Mouse (Mus musculus): ENCODE data around the gene Serinc5. TPM values are rescaled to one million over a fixed set of nuclear protein-coding genes. Genes with fewer than 3 reads are reported as not detected.
A peak's percentile ranks its signal among the peaks of the same experiment; 100 is the strongest.

Serinc5 gene
- polyA plus RNA-seq, 1 experiment from 2014 or later, result 9.4 TPM

- Histone ChIP-seq H3K4me2 (no peak overlapping the region), H3K27ac (replicated peaks) (no peak overlapping the region), H3K9me3 (no peaks in the 10 kb centered on the region), H3K4me3 (no peak overlapping the region), H3K9ac (no peak overlapping the region), H3K27me3 (replicated peaks) (no peaks in the 10 kb centered on the region), H3K36me3 (peaks cover 37% of the 10 kb centered on the region), H3K4me1 (no peaks in the 10 kb centered on the region)
- no peak for ATAC-seq (ENCODE audit: extremely low read depth, insufficient number of reproducible peaks, low FRiP score, low TSS enrichment)
- WGBS, result 73% methylated on average over 2 of the region's 2 CpGs
These were observed 97.0 kb downstream of the Serinc5 start for GRCm38 (mm10) chr13:92707941-92708340.

- Histone ChIP-seq H3K27ac (replicated peaks) (no peak overlapping the region), H3K4me3 (no peak overlapping the region), H3K36me3 (peaks cover 33% of the 10 kb centered on the region), H3K27me3 (replicated peaks) (no peaks in the 10 kb centered on the region), H3K9me3 (no peaks in the 10 kb centered on the region), H3K4me2 (no peak overlapping the region), H3K9ac (no peak overlapping the region), H3K4me1 (no peaks in the 10 kb centered on the region)
- 79% methylated on average over 1 of the region's 1 CpGs for WGBS
- no peak for ATAC-seq (ENCODE audit: extremely low read depth, insufficient number of reproducible peaks, low FRiP score, low TSS enrichment)
These were observed 97.6 kb downstream of the Serinc5 start for GRCm38 (mm10) chr13:92708466-92708865.

GRCm38 (mm10) chr13:92709535-92709934 lies 98.6 kb downstream of the Serinc5 start:
- no peaks in the 10 kb centered on the region for H3K4me1 ChIP-seq
- no peak overlapping the region for H3K4me2 ChIP-seq
- ATAC-seq (ENCODE audit: extremely low read depth, insufficient number of reproducible peaks, low FRiP score, low TSS enrichment), result no peak
- H3K9me3 ChIP-seq, result no peaks in the 10 kb centered on the region
- H3K27ac ChIP-seq (replicated peaks), result no peak overlapping the region
- no peak overlapping the region for H3K9ac ChIP-seq
- no peak overlapping the region for H3K4me3 ChIP-seq
- H3K36me3 ChIP-seq, result peaks cover 33% of the 10 kb centered on the region
- no peaks in the 10 kb centered on the region for H3K27me3 ChIP-seq (replicated peaks)
- 56% methylated on average over 3 of the region's 3 CpGs for WGBS

GRCm38 (mm10) chr13:92710361-92710760 lies 99.5 kb downstream of the Serinc5 start:
- Histone ChIP-seq H3K9me3 (no peaks in the 10 kb centered on the region), H3K9ac (no peak overlapping the region), H3K36me3 (peaks cover 33% of the 10 kb centered on the region), H3K27me3 (replicated peaks) (no peaks in the 10 kb centered on the region), H3K27ac (replicated peaks) (no peak overlapping the region), H3K4me1 (no peaks in the 10 kb centered on the region), H3K4me2 (no peak overlapping the region), H3K4me3 (no peak overlapping the region)
- no peak for ATAC-seq (ENCODE audit: extremely low read depth, insufficient number of reproducible peaks, low FRiP score, low TSS enrichment)
- 48% methylated on average over 1 of the region's 1 CpGs for WGBS

- WGBS, result 84% methylated on average over 1 of the region's 1 CpGs
- no peak overlapping the region for H3K4me3 ChIP-seq
- peaks cover 23% of the 10 kb centered on the region for H3K36me3 ChIP-seq
- no peak overlapping the region for H3K4me2 ChIP-seq
- no peak for ATAC-seq (ENCODE audit: extremely low read depth, insufficient number of reproducible peaks, low FRiP score, low TSS enrichment)
- no peaks in the 10 kb centered on the region for H3K9me3 ChIP-seq
- no peaks in the 10 kb centered on the region for H3K27me3 ChIP-seq (replicated peaks)
- H3K27ac ChIP-seq (replicated peaks), result no peak overlapping the region
- no peak overlapping the region for H3K9ac ChIP-seq
- no peaks in the 10 kb centered on the region for H3K4me1 ChIP-seq
These were observed 100.9 kb downstream of the Serinc5 start for GRCm38 (mm10) chr13:92711821-92712220.

- Histone ChIP-seq H3K9ac (no peak overlapping the region), H3K36me3 (peaks cover 19% of the 10 kb centered on the region), H3K9me3 (no peaks in the 10 kb centered on the region), H3K27ac (replicated peaks) (no peak overlapping the region), H3K4me1 (no peaks in the 10 kb centered on the region), H3K27me3 (replicated peaks) (no peaks in the 10 kb centered on the region), H3K4me2 (no peak overlapping the region), H3K4me3 (no peak overlapping the region)
- WGBS, result 75% methylated on average over 4 of the region's 4 CpGs
- ATAC-seq (ENCODE audit: extremely low read depth, insufficient number of reproducible peaks, low FRiP score, low TSS enrichment), result no peak
These were observed 101.7 kb downstream of the Serinc5 start for GRCm38 (mm10) chr13:92712619-92713018.

GRCm38 (mm10) chr13:92717851-92718665 lies 107.2 kb downstream of the Serinc5 start:
- H3K9ac ChIP-seq, result no peak overlapping the region
- H3K9me3 ChIP-seq, result no peaks in the 10 kb centered on the region
- H3K27me3 ChIP-seq (replicated peaks), result no peaks in the 10 kb centered on the region
- 86% methylated on average over 3 of the region's 3 CpGs for WGBS
- no peaks in the 10 kb centered on the region for H3K36me3 ChIP-seq
- H3K4me2 ChIP-seq, result no peak overlapping the region
- no peaks in the 10 kb centered on the region for H3K4me1 ChIP-seq
- ATAC-seq (ENCODE audit: extremely low read depth, insufficient number of reproducible peaks, low FRiP score, low TSS enrichment), result no peak
- H3K4me3 ChIP-seq, result no peak overlapping the region
- H3K27ac ChIP-seq (replicated peaks), result no peak overlapping the region

- Histone ChIP-seq H3K4me3 (no peak overlapping the region), H3K4me2 (no peak overlapping the region), H3K27me3 (replicated peaks) (no peaks in the 10 kb centered on the region), H3K27ac (replicated peaks) (no peak overlapping the region), H3K4me1 (no peaks in the 10 kb centered on the region), H3K36me3 (no peaks in the 10 kb centered on the region), H3K9ac (no peak overlapping the region), H3K9me3 (no peaks in the 10 kb centered on the region)
- no peak for ATAC-seq (ENCODE audit: extremely low read depth, insufficient number of reproducible peaks, low FRiP score, low TSS enrichment)
- 73% methylated on average over 4 of the region's 4 CpGs for WGBS
These were observed 110.1 kb downstream of the Serinc5 start for GRCm38 (mm10) chr13:92721006-92721405.

- Histone ChIP-seq H3K36me3 (no peaks in the 10 kb centered on the region), H3K4me2 (no peak overlapping the region), H3K4me1 (no peaks in the 10 kb centered on the region), H3K9me3 (no peaks in the 10 kb centered on the region), H3K9ac (no peak overlapping the region), H3K4me3 (no peak overlapping the region), H3K27ac (replicated peaks) (no peak overlapping the region), H3K27me3 (replicated peaks) (no peaks in the 10 kb centered on the region)
- WGBS, result 57% methylated on average over 5 of the region's 5 CpGs
- ATAC-seq (ENCODE audit: extremely low read depth, insufficient number of reproducible peaks, low FRiP score, low TSS enrichment), result no peak
These were observed 111.5 kb downstream of the Serinc5 start for GRCm38 (mm10) chr13:92722389-92722788.

- Histone ChIP-seq H3K9ac (no peak overlapping the region), H3K4me3 (no peak overlapping the region), H3K36me3 (no peaks in the 10 kb centered on the region), H3K27ac (replicated peaks) (no peak overlapping the region), H3K9me3 (no peaks in the 10 kb centered on the region), H3K27me3 (replicated peaks) (peaks cover 13% of the 10 kb centered on the region; the same call in 1 of the 2 replicates), H3K4me1 (peaks cover 18% of the 10 kb centered on the region), H3K4me2 (peak overlapping the region; percentile 46)
- ATAC-seq (ENCODE audit: extremely low read depth, insufficient number of reproducible peaks, low FRiP score, low TSS enrichment), result no peak
- WGBS, result 28% methylated on average over 13 of the region's 13 CpGs
These were observed 118.9 kb downstream of the Serinc5 start for GRCm38 (mm10) chr13:92729811-92730210.

GRCm38 (mm10) chr13:92731811-92732210 lies 120.9 kb downstream of the Serinc5 start:
- H3K9me3 ChIP-seq, result no peaks in the 10 kb centered on the region
- ATAC-seq (ENCODE audit: extremely low read depth, insufficient number of reproducible peaks, low FRiP score, low TSS enrichment), result no peak

GRCm38 (mm10) chr13:92732836-92733235 lies 121.9 kb downstream of the Serinc5 start:
- Histone ChIP-seq H3K4me2 (no peak overlapping the region), H3K4me3 (no peak overlapping the region), H3K9ac (no peak overlapping the region), H3K27ac (replicated peaks) (no peak overlapping the region), H3K4me1 (peaks cover 23% of the 10 kb centered on the region), H3K9me3 (no peaks in the 10 kb centered on the region), H3K27me3 (replicated peaks) (peaks cover 13% of the 10 kb centered on the region; the same call in 1 of the 2 replicates), H3K36me3 (no peaks in the 10 kb centered on the region)
- no peak for ATAC-seq (ENCODE audit: extremely low read depth, insufficient number of reproducible peaks, low FRiP score, low TSS enrichment)
- WGBS, result 74% methylated on average over 5 of the region's 5 CpGs

More at GRCm38 (mm10) chr13:92731811-92732210, 120.9 kb downstream of the Serinc5 start:
- H3K4me2 ChIP-seq, result no peak overlapping the region
- H3K36me3 ChIP-seq, result no peaks in the 10 kb centered on the region
- H3K4me1 ChIP-seq, result peaks cover 23% of the 10 kb centered on the region
- 55% methylated on average over 6 of the region's 6 CpGs for WGBS
- no peak overlapping the region for H3K9ac ChIP-seq
- H3K27ac ChIP-seq (replicated peaks), result no peak overlapping the region
- no peak overlapping the region for H3K4me3 ChIP-seq
- H3K27me3 ChIP-seq (replicated peaks), result peaks cover 13% of the 10 kb centered on the region; the same call in 1 of the 2 replicates

All from heart, embryonic 13.5 days (tissue).